Comparison of ENCODE assay signal across 14 mouse cellular contexts in genomic region chr12:10865294-10865693, GRCm38 (mm10).
"Had no signal": no experiment of that assay in that cellular context is flagged by ENCODE, and none has a peak within 500 bp of the region (broad histone marks: within the 10 kb centered on the region; RNA-seq: fewer than 3 reads in every experiment).

No protein-coding gene starts in this region.

- DNase-seq: lung, adult 18-20 months; lung, embryonic 14.5 days; lung, postnatal 10 days; lung, postnatal 4 days; right cerebral cortex, postnatal 14 days; thymus, adult 2 months; thymus, postnatal 25 days; thymus, postnatal 4 days had no signal

- ATAC-seq: midbrain, embryonic 13.5 days; midbrain, embryonic 15.5 days had no signal

- H3K9ac ChIP-seq: lung, embryonic 14.5 days; midbrain, embryonic 13.5 days; midbrain, embryonic 15.5 days; neural tube, embryonic 12.5 days; stomach, embryonic 15.5 days had no signal

- H3K27ac ChIP-seq: midbrain, embryonic 13.5 days; midbrain, embryonic 15.5 days; neural tube, embryonic 12.5 days; stomach, embryonic 15.5 days; stomach, postnatal 0 days had no signal

- H3K4me2 ChIP-seq: lung, embryonic 14.5 days; midbrain, embryonic 11.5 days; midbrain, embryonic 13.5 days; midbrain, embryonic 15.5 days; neural tube, embryonic 12.5 days; stomach, embryonic 15.5 days had no signal

- H3K4me1 ChIP-seq: midbrain, embryonic 13.5 days; neural tube, embryonic 12.5 days; stomach, embryonic 15.5 days had no signal

- H3K4me3 ChIP-seq: midbrain, embryonic 13.5 days; midbrain, embryonic 15.5 days; neural tube, embryonic 12.5 days; stomach, embryonic 15.5 days had no signal

- H3K27me3 ChIP-seq: midbrain, embryonic 13.5 days; midbrain, embryonic 15.5 days; neural tube, embryonic 12.5 days; stomach, embryonic 15.5 days had no signal

- H3K9me3 ChIP-seq: midbrain, embryonic 13.5 days; midbrain, embryonic 15.5 days; neural tube, embryonic 12.5 days; stomach, embryonic 15.5 days had no signal

- H3K36me3 ChIP-seq: midbrain, embryonic 13.5 days; midbrain, embryonic 15.5 days; neural tube, embryonic 12.5 days; stomach, embryonic 15.5 days had no signal
